Mouse (Mus musculus): Measurements from ENCODE around the gene Pim1. TPM values are rescaled to one million over a fixed set of nuclear protein-coding genes. Genes with fewer than 3 reads are reported as not detected.

Pim1 gene
- polyA plus RNA-seq, 1 experiment: 84.5 TPM

GRCm38 (mm10) chr17:29464519-29465140, 25.9 kb upstream of the Pim1 start:
- no peak for TF ChIP-seq POLR2A (IDR thresholded peaks at IDR 0.05; ENCODE audit: borderline replicate concordance, low read depth, low read length)
- TF ChIP-seq CTCF (IDR thresholded peaks at IDR 0.05; ENCODE audit: low read depth, low read length): no peak
- no peak overlapping the region for H3K4me3 ChIP-seq (ENCODE audit: insufficient read depth, low read length)
- H3K27ac ChIP-seq (ENCODE audit: insufficient read depth, low read depth, low read length): no peak overlapping the region
- no peaks in the 10 kb centered on the region for H3K4me1 ChIP-seq (ENCODE audit: control insufficient read depth, insufficient read depth, low read length)

DNA sequence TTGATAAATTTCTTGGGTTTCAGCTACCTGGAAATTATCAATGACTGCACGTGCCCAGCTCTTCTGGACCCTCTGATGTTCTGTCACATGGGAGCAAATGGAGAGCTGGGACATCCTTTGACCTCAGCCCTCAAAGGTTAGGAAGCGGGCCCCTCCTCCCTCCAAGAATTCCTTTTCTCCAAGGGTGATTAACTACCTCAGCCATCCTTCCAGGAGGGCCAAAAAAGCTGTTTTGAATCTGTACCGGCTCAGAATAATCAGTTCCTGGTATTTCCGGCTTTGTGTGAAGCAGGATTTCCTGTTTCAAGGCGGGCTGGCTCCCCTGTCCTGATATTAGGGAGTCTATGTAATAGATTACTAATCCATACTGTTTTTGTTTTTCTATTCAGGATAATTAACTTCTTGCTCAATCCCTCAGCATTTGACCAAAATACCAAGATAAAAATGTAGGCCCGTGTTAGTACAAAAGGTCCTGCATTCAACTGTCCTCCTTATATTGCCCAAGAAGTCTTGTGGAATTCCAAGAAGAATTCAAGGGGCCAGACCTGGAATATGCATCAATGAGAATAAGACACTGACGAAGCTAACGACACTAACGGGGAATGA, 25.0 kb upstream of the Pim1 start:
- Histone ChIP-seq H3K4me1 (ENCODE audit: control insufficient read depth, insufficient read depth, low read length) (no peaks in the 10 kb centered on the region), H3K27ac (ENCODE audit: insufficient read depth, low read depth, low read length) (no peak overlapping the region), H3K4me3 (ENCODE audit: insufficient read depth, low read length) (no peak overlapping the region)
- no peak for TF ChIP-seq POLR2A (IDR thresholded peaks at IDR 0.05; ENCODE audit: borderline replicate concordance, low read depth, low read length)
- peak; percentile 13; the same call in 1 of the 2 replicates for TF ChIP-seq CTCF (IDR thresholded peaks at IDR 0.05; ENCODE audit: low read depth, low read length)

GRCm38 (mm10) chr17:29467030-29467429, 23.5 kb upstream of the Pim1 start:
- H3K4me1 ChIP-seq (ENCODE audit: control insufficient read depth, insufficient read depth, low read length): no peaks in the 10 kb centered on the region
- H3K27ac ChIP-seq (ENCODE audit: insufficient read depth, low read depth, low read length): no peak overlapping the region
- no peak for TF ChIP-seq CTCF (IDR thresholded peaks at IDR 0.05; ENCODE audit: low read depth, low read length)
- TF ChIP-seq POLR2A (IDR thresholded peaks at IDR 0.05; ENCODE audit: borderline replicate concordance, low read depth, low read length): no peak
- no peak overlapping the region for H3K4me3 ChIP-seq (ENCODE audit: insufficient read depth, low read length)

GRCm38 (mm10) chr17:29473466-29473865, 17.1 kb upstream of the Pim1 start:
- peaks cover 27% of the 10 kb centered on the region for H3K4me1 ChIP-seq (ENCODE audit: control insufficient read depth, insufficient read depth, low read length)
- TF ChIP-seq POLR2A (IDR thresholded peaks at IDR 0.05; ENCODE audit: borderline replicate concordance, low read depth, low read length): no peak
- no peak overlapping the region for H3K27ac ChIP-seq (ENCODE audit: insufficient read depth, low read depth, low read length)
- no peak overlapping the region for H3K4me3 ChIP-seq (ENCODE audit: insufficient read depth, low read length)

DNA sequence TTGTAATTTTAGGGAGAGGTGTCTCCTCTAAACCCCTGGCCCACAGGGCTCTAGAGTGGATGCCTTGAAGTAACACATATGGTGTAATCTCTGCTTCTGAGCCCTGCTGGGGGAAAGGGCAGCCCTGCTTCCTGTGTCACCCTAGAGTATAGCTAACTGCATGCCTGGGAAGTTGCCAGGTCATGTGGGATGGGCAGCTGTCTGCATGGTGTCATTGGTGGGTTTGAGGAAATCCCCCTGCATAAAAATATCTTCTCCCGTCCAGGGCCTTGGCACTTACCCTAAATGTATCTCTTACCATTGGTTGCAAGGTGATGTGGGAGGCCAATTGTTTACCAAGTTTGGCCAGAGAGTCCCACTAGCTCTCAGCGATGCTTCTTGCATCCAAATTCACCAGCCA, 16.5 kb upstream of the Pim1 start:
- TF ChIP-seq POLR2A (IDR thresholded peaks at IDR 0.05; ENCODE audit: borderline replicate concordance, low read depth, low read length) (no peak), CTCF (IDR thresholded peaks at IDR 0.05; ENCODE audit: low read depth, low read length) (no peak)
- Histone ChIP-seq H3K4me3 (ENCODE audit: insufficient read depth, low read length) (no peak overlapping the region), H3K4me1 (ENCODE audit: control insufficient read depth, insufficient read depth, low read length) (peaks cover 29% of the 10 kb centered on the region), H3K27ac (ENCODE audit: insufficient read depth, low read depth, low read length) (no peak overlapping the region)

DNA sequence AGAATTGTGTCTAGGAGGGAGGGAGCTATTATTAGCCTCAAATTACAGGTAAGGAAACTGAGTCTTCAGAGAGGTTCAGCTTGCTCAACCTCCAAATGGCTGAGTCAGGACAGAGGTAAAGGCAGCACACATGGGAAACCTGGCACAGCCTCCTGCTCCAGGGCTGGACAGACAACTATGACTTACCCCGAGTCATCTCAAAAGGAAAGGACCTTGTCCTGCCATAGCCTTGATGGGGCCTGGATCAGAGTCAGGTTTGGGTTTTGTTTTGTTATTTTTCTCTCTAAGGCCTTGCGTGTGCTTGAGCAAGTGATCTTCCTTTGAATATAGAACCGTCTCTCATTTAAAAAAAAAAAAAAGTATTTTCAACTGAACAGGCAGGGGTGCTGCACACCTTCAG, 15.4 kb upstream of the Pim1 start:
- H3K4me1 ChIP-seq (ENCODE audit: control insufficient read depth, insufficient read depth, low read length): peaks cover 29% of the 10 kb centered on the region
- no peak overlapping the region for H3K27ac ChIP-seq (ENCODE audit: insufficient read depth, low read depth, low read length)
- TF ChIP-seq CTCF (IDR thresholded peaks at IDR 0.05; ENCODE audit: low read depth, low read length): no peak
- TF ChIP-seq POLR2A (IDR thresholded peaks at IDR 0.05; ENCODE audit: borderline replicate concordance, low read depth, low read length): no peak
- no peak overlapping the region for H3K4me3 ChIP-seq (ENCODE audit: insufficient read depth, low read length)

DNA sequence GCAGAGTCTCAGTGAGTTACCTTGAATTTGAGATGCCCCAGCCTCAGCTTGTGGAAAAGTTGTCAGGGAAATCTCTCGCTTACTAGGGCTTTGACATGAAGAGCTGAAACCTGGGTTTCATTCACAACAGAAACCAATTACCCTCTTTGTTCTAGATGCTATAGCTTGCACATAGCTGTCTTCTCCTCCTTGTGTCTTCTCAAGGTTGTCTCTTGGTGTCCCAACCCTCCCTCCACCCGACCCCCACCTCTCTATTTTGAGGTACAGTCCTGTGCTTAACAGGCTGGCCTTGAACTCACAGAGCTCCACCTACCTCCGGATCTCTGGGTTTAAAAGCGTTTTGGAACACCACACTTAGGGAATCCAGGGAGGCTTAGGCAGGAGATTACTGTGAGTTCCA, 14.1 kb upstream of the Pim1 start:
- Histone ChIP-seq H3K27ac (ENCODE audit: insufficient read depth, low read depth, low read length) (no peak overlapping the region), H3K4me3 (ENCODE audit: insufficient read depth, low read length) (no peak overlapping the region), H3K4me1 (ENCODE audit: control insufficient read depth, insufficient read depth, low read length) (peaks cover 29% of the 10 kb centered on the region)
- no peak for TF ChIP-seq POLR2A (IDR thresholded peaks at IDR 0.05; ENCODE audit: borderline replicate concordance, low read depth, low read length)

DNA sequence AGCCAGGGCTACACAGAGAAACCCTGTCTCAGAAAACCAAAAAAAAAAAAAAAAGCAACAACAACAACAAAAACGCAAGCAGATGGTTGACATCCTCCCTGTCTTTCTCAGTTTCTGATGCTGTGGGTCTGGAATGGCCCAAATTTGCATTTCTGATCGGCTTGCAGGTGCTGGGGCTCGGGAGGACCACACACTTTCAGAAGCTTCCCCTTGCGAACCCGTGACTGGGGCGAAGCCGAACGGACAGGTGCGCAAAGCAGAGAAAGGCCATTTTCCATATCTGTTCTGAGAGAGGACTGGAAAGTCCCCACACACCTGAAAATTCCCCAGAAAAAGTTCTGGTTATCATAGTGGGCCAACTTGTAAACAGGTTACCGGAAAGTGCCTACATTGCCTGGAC, 13.2 kb upstream of the Pim1 start:
- TF ChIP-seq POLR2A (IDR thresholded peaks at IDR 0.05; ENCODE audit: borderline replicate concordance, low read depth, low read length) (no peak), CTCF (IDR thresholded peaks at IDR 0.05; ENCODE audit: low read depth, low read length) (no peak)
- no peak overlapping the region for H3K27ac ChIP-seq (ENCODE audit: insufficient read depth, low read depth, low read length)
- H3K4me1 ChIP-seq (ENCODE audit: control insufficient read depth, insufficient read depth, low read length): peaks cover 29% of the 10 kb centered on the region
- H3K4me3 ChIP-seq (ENCODE audit: insufficient read depth, low read length): no peak overlapping the region

DNA sequence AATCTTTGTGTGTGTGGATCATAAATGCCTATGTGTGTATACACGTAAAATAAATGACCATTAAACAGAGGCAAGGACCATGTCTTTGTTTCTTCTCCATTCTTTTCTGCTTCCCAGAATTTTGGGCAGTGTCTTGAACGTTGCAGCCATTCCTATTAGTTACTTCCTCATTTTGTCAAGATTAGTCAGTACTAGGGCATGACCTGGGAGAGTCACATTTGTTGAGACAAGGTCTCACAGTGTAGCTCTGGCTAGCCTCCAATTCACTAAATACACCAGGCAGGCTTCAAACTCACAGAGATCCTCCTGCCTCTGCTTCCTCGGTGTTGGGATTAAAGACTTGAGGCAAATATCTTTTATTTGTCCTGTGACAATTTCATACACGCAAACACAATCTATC, 12.3 kb upstream of the Pim1 start:
- TF ChIP-seq CTCF (IDR thresholded peaks at IDR 0.05; ENCODE audit: low read depth, low read length) (no peak), POLR2A (IDR thresholded peaks at IDR 0.05; ENCODE audit: borderline replicate concordance, low read depth, low read length) (no peak)
- H3K27ac ChIP-seq (ENCODE audit: insufficient read depth, low read depth, low read length): peak overlapping the region; percentile 81
- H3K4me1 ChIP-seq (ENCODE audit: control insufficient read depth, insufficient read depth, low read length): peaks cover 26% of the 10 kb centered on the region
- no peak overlapping the region for H3K4me3 ChIP-seq (ENCODE audit: insufficient read depth, low read length)

DNA sequence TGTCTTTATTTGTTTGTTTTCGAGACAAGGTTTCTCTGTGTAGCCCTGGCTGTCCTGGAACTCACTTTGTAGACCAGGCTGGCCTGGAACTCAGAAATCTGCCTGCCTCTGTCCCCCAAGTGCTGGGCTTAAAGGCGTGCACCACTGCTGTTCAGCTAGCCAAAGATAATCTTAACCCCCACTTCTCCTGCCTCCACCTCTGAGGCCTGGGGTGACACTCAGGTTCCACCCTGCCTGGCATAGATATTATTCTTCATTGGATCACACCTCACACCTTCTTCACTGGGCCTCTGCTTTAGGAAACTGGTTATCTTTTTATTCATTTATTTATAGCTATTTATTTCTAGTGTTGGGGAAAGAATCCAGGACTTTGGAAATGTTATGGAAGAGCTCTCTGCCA, 10.3 kb upstream of the Pim1 start:
- Histone ChIP-seq H3K4me1 (ENCODE audit: control insufficient read depth, insufficient read depth, low read length) (peaks cover 13% of the 10 kb centered on the region), H3K27ac (ENCODE audit: insufficient read depth, low read depth, low read length) (no peak overlapping the region), H3K4me3 (ENCODE audit: insufficient read depth, low read length) (no peak overlapping the region)
- TF ChIP-seq CTCF (IDR thresholded peaks at IDR 0.05; ENCODE audit: low read depth, low read length): no peak
- TF ChIP-seq POLR2A (IDR thresholded peaks at IDR 0.05; ENCODE audit: borderline replicate concordance, low read depth, low read length): no peak

Measured in bone marrow macrophage, adult 2 months (primary cell).